Mouse (Mus musculus): ENCODE measurements around the gene Cracr2b. TPM values are rescaled to one million over a fixed set of nuclear protein-coding genes. Genes with fewer than 3 reads are reported as not detected.
A peak's percentile ranks its signal among the peaks of the same experiment; 100 is the strongest.

The Cracr2b gene
- polyA plus RNA-seq, 1 experiment, result 20.7 TPM

- Histone ChIP-seq H3K4me1 (ENCODE audit: control insufficient read depth, insufficient read depth, low read length) (peaks cover 9% of the 10 kb centered on the region), H3K27ac (ENCODE audit: control insufficient read depth, insufficient read depth, low read depth, low read length, poor library complexity) (no peak overlapping the region), H3K4me3 (replicated peaks; ENCODE audit: control insufficient read depth, low read depth, low read length) (no peak overlapping the region)
- 81% methylated on average over 6 of the region's 6 CpGs for WGBS
- TF ChIP-seq CTCF (IDR thresholded peaks at IDR 0.05; ENCODE audit: control insufficient read depth, insufficient read depth, low read length) (no peak), POLR2A (IDR thresholded peaks at IDR 0.05; ENCODE audit: borderline replicate concordance, control insufficient read depth, low read depth, low read length) (no peak)
Measured at GRCm38 (mm10) chr7:141472763-141473162, 11.9 kb downstream of the Cracr2b start.

- TF ChIP-seq POLR2A (IDR thresholded peaks at IDR 0.05; ENCODE audit: borderline replicate concordance, control insufficient read depth, low read depth, low read length) (no peak), CTCF (IDR thresholded peaks at IDR 0.05; ENCODE audit: control insufficient read depth, insufficient read depth, low read length) (no peak)
- peaks cover 8% of the 10 kb centered on the region for H3K4me1 ChIP-seq (ENCODE audit: control insufficient read depth, insufficient read depth, low read length)
- no peak overlapping the region for H3K27ac ChIP-seq (ENCODE audit: control insufficient read depth, insufficient read depth, low read depth, low read length, poor library complexity)
- H3K4me3 ChIP-seq (replicated peaks; ENCODE audit: control insufficient read depth, low read depth, low read length), result peak overlapping the region; percentile 77
- 7% methylated on average over 5 of the region's 5 CpGs for WGBS
Measured at GRCm38 (mm10) chr7:141474160-141474559, 13.3 kb downstream of the Cracr2b start.

GRCm38 (mm10) chr7:141475011-141475804 lies 14.3 kb downstream of the Cracr2b start, which contains the start of the genes Polr2l and Tspan4:
Polr2l (minus strand) TSS chr7:141475132.
Tspan4 (plus strand) TSS chr7:141475240.
- Histone ChIP-seq H3K27ac (ENCODE audit: control insufficient read depth, insufficient read depth, low read depth, low read length, poor library complexity) (peak within 1 kb of the TSS; percentile 80), H3K4me1 (ENCODE audit: control insufficient read depth, insufficient read depth, low read length) (peaks cover 7% of the 10 kb centered on the region), H3K4me3 (replicated peaks; ENCODE audit: control insufficient read depth, low read depth, low read length) (peak within 1 kb of the TSS; percentile 77)
- under 1% methylated on average over 87 of the region's 87 CpGs for WGBS
- no peak for TF ChIP-seq CTCF (IDR thresholded peaks at IDR 0.05; ENCODE audit: control insufficient read depth, insufficient read depth, low read length)
- peak; percentile 71; the same call in 1 of the 2 replicates for TF ChIP-seq POLR2A (IDR thresholded peaks at IDR 0.05; ENCODE audit: borderline replicate concordance, control insufficient read depth, low read depth, low read length)

- Histone ChIP-seq H3K27ac (ENCODE audit: control insufficient read depth, insufficient read depth, low read depth, low read length, poor library complexity) (peak overlapping the region; percentile 80; the same call in 1 of the 2 replicates), H3K4me1 (ENCODE audit: control insufficient read depth, insufficient read depth, low read length) (peaks cover 7% of the 10 kb centered on the region), H3K4me3 (replicated peaks; ENCODE audit: control insufficient read depth, low read depth, low read length) (peak overlapping the region; percentile 77)
- no peak for TF ChIP-seq POLR2A (IDR thresholded peaks at IDR 0.05; ENCODE audit: borderline replicate concordance, control insufficient read depth, low read depth, low read length)
- TF ChIP-seq CTCF (IDR thresholded peaks at IDR 0.05; ENCODE audit: control insufficient read depth, insufficient read depth, low read length), result no peak
- WGBS, result under 1% methylated on average over 12 of the region's 12 CpGs
Measured at GRCm38 (mm10) chr7:141475805-141476158, 14.9 kb downstream of the Cracr2b start.

- Histone ChIP-seq H3K27ac (ENCODE audit: control insufficient read depth, insufficient read depth, low read depth, low read length, poor library complexity) (peak overlapping the region; percentile 46), H3K4me3 (replicated peaks; ENCODE audit: control insufficient read depth, low read depth, low read length) (peak overlapping the region; percentile 55), H3K4me1 (ENCODE audit: control insufficient read depth, insufficient read depth, low read length) (peaks cover 9% of the 10 kb centered on the region)
- TF ChIP-seq CTCF (IDR thresholded peaks at IDR 0.05; ENCODE audit: control insufficient read depth, insufficient read depth, low read length), result no peak
- no peak for TF ChIP-seq POLR2A (IDR thresholded peaks at IDR 0.05; ENCODE audit: borderline replicate concordance, control insufficient read depth, low read depth, low read length)
- WGBS, result under 1% methylated on average over 17 of the region's 17 CpGs
Measured at GRCm38 (mm10) chr7:141476226-141476980, 15.5 kb downstream of the Cracr2b start.

GRCm38 (mm10) chr7:141476981-141477370 lies 16.1 kb downstream of the Cracr2b start:
- no peak for TF ChIP-seq CTCF (IDR thresholded peaks at IDR 0.05; ENCODE audit: control insufficient read depth, insufficient read depth, low read length)
- no peak for TF ChIP-seq POLR2A (IDR thresholded peaks at IDR 0.05; ENCODE audit: borderline replicate concordance, control insufficient read depth, low read depth, low read length)
- peak overlapping the region; percentile 2 for H3K4me3 ChIP-seq (replicated peaks; ENCODE audit: control insufficient read depth, low read depth, low read length)
- H3K27ac ChIP-seq (ENCODE audit: control insufficient read depth, insufficient read depth, low read depth, low read length, poor library complexity), result peak overlapping the region; percentile 46
- peaks cover 9% of the 10 kb centered on the region for H3K4me1 ChIP-seq (ENCODE audit: control insufficient read depth, insufficient read depth, low read length)
- WGBS, result 3% methylated on average over 7 of the region's 7 CpGs

GRCm38 (mm10) chr7:141477578-141478269 lies 16.8 kb downstream of the Cracr2b start:
- 0 out of 2 replicates have a peak overlapping the region, but pooled peaks have one; percentile 6 for H3K27ac ChIP-seq (ENCODE audit: control insufficient read depth, insufficient read depth, low read depth, low read length, poor library complexity)
- WGBS, result 3% methylated on average over 4 of the region's 4 CpGs
- H3K4me1 ChIP-seq (ENCODE audit: control insufficient read depth, insufficient read depth, low read length), result peaks cover 9% of the 10 kb centered on the region
- H3K4me3 ChIP-seq (replicated peaks; ENCODE audit: control insufficient read depth, low read depth, low read length), result no peak overlapping the region
- TF ChIP-seq POLR2A (IDR thresholded peaks at IDR 0.05; ENCODE audit: borderline replicate concordance, control insufficient read depth, low read depth, low read length), result no peak
- no peak for TF ChIP-seq CTCF (IDR thresholded peaks at IDR 0.05; ENCODE audit: control insufficient read depth, insufficient read depth, low read length)
